Mouse (Mus musculus) forelimb bud, embryonic 11.5 days (tissue): Measurements from ENCODE around the gene Dhx58.

ENCODE experiments used
- DNase-seq: peaks from one replicate; pipeline ENCODE4 v3.0.0-alpha.2; 2012; ENCODE audit warnings: low read depth, low spot score

Dhx58 gene

DNA sequence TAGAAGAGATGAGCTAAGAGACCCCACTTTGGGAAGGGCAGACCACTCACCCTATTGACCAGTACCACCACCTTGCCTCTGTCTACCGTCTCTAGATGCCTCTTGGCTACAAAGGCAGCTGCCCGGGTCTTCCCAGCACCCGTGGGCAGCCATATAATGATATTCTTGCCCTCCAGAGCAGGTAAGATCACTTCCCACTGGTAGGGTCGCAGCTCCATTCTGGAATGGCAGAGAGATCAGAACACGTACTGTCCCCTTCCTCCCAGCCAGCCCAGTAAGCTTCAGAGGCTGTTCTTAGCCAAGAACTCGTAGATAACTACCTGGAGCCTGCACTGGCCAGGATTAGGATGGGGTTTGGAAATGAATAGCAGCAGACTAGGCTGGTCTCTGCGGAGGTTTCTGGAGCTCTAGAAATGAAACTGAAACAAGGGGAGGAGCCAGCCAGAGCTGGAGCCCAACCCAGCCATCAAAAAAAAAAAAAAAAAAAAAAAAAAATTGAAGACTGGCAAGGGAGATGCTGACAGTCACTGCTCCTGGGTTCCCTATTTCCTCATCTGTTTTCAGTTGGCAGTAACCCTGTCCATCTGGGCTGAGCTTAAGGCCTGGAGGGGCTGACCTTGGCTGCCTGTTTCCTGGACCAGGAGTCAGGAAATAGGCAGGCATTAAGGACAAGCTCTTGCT lies at the start of gene Dhx58:
Gene Dhx58, minus strand, starts transcription at position 421 of the 681 bp plus-strand sequence.
- no peak for DNase-seq

GRCm38 (mm10) chr11:100752294-100752693 lies 48.2 kb upstream of the Dhx58 start:
- DNase-seq = no peak

GRCm38 (mm10) chr11:100750127-100750526 lies 46.1 kb upstream of the Dhx58 start:
- DNase-seq = no peak

- DNase-seq = no peak
Measured at GRCm38 (mm10) chr11:100749469-100749868, 45.4 kb upstream of the Dhx58 start.

GRCm38 (mm10) chr11:100748620-100749019 lies 44.5 kb upstream of the Dhx58 start:
- DNase-seq = no peak

DNA sequence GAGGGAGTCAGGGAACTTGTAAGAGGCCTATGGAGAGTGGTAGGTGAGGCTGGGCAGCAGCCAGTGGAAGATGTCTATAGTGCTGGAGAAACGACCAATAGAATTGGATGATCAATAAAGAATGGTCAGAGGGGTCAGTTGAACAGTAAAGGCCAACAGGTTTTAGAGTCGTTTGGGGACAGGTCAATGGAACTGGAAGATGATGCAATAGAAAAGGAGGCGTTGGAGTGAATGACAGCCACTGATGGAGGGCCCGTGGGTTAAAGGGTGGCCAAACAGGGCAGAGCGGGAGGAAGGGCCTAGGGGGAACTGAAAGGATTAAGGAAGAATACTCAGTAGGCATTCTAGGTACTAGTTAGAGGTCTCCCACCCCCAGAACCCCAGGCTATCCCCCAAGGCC lies 43.0 kb upstream of the Dhx58 start:
- no peak for DNase-seq

DNA sequence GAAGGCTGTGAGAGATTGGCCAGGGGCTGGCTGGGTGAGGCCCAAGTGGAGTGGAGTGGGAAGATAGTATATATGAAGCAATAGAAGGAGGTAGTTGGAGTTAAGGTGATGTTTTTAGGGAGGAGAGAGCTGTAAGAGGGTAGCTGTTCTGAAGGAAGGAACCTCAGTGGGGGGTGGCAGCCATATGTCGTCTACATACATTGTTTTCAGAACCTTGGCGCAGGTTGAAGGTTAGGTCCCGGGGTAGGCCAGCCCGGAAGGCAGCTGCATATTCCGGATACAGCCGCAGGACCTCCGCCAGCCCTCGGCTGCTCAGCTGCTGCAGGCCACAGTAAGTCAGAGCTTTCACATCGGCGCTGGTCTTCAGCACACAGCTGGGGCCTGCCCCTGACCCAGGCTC lies 42.5 kb upstream of the Dhx58 start:
- no peak for DNase-seq

GRCm38 (mm10) chr11:100745085-100745484 lies 41.0 kb upstream of the Dhx58 start:
- DNase-seq = peak; percentile 61

DNA sequence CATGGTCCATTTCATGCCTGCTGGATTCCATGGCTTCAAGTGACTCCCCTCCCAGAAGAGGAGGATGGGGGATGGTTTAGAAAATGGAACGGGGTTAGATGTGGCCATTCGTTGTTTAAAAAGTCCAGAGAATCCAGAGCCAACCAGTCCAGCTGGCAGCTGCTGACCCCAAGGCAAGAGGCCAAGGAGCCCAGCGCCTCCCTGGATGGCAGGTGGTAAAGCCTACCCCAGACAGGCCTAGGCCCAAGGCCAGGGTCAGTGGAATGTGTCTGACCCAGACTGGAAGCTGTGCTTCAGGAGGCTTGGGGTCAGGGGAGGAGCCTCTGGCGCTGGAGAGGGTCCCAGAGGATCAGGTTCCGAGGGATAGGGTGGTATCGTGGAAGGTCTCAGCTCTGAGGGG lies 37.3 kb upstream of the Dhx58 start:
- no peak for DNase-seq

DNA sequence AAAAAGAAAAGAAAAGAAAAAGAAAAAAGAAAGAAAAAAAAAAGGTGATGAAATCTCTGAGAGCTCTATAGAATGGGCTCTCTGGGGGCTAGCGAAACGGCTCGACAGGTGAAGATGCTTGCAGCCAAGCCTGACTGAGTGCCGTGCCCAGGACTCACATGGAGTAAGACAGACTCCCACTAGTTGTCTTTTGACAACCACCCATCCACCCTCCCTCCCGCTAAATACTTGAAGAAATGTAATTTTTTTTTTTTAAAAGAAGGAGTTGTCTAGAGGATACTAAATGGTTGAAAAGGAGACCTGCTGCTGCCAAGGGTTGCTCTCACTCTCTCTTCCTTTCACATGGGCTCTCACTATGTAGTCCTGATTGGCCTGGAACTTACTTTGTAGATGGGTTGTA lies 34.7 kb upstream of the Dhx58 start:
- no peak for DNase-seq

DNA sequence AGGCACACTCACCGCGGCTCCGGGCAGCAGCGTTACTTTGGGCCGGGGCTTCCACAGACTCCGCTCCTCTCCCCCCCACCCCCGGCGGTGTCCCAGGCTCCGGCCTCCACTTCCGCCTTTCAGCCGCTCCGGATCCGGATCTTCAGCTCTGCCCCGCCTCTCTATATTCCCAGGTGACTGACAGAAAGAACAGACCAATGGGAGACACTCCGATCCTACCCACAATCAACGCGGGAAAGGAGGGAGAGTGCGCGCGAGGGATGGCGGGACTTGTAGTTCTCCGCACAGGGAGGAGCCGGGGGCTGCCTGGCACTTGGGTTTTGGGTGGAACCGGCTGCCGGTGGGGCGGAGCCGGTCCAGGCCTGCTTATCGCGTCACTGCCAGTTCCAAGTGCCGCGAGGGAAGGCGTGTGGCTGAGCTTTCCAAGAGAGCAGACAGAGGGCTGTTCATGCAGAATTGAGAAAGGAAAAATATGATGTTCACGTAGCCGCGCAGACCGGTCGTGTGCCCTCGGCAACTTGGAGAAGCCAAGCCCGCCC lies 34.1 kb upstream of the Dhx58 start, which contains the start of gene Rab5c:
Gene Rab5c, minus strand, starts transcription at position 150 of the 539 bp plus-strand sequence.
- peak; percentile 99 for DNase-seq

DNA sequence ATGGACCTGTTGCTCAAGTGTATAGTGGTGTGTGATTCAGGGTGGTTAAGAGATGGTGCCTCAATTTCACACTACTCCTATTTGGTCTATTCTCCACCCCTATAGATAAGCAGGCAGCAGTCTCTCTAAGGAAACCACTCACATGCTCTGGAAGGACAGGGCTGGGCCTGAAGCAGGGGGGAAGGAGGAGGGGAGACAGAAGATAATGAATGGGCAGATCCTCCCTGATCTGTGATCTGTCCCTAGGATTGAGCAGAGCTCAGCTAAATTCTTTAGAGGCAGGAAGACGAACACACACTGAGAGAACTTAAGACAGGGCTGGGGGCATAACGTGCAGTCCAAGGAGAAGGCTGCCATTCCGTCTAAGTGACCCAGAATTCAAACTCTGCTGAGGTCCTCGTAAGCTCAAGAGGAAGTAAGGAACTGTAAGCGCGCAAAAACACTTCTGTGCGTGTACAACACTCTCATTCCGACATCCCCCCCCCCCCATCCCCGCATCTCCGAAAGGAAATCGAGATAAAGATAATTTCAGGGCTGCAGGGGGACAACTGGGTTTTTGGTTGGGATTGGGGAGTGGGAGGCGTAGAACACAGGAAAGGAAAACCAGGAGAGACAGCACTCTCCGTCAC lies 33.1 kb upstream of the Dhx58 start:
- DNase-seq = no peak

- no peak for DNase-seq
Measured at GRCm38 (mm10) chr11:100736746-100737080, 32.6 kb upstream of the Dhx58 start.

DNA sequence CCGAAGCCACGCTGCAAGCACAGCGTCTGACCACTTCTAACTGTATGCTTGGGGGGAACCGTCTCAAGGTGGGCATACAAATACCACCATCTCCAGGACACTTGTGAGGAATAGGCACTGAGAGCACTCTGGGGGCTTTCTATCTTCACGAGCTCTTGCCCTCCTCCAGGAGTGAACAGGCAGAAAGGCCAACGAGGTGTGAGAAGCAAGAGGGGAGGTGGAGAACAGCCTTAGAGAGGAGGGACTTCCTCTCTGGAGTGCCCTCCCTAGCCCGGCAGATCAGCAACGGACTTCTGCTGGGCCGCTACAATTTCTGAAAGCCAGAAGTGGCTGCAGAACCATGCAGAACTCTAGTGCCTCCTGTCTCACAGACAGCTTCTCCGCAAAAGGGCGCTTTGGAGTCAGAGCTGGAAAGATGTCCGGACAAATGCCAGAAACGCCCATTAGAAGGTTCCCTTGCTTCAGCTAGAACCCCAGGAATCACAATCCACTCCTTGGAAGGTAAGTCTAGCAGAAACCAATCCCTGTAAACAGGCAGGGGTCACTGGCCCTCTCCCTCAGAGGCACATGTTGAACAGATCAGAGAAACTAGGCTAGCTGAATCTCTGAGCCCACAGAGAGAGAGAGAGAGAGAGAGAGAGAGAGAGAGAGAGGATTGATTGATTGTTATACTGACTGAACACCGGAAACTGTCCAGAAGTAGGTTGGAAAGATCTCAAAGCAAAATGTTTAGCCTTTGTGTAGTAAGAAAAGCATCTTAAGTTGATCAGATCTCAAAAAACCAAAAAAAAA lies 32.1 kb upstream of the Dhx58 start:
- DNase-seq = no peak

DNA sequence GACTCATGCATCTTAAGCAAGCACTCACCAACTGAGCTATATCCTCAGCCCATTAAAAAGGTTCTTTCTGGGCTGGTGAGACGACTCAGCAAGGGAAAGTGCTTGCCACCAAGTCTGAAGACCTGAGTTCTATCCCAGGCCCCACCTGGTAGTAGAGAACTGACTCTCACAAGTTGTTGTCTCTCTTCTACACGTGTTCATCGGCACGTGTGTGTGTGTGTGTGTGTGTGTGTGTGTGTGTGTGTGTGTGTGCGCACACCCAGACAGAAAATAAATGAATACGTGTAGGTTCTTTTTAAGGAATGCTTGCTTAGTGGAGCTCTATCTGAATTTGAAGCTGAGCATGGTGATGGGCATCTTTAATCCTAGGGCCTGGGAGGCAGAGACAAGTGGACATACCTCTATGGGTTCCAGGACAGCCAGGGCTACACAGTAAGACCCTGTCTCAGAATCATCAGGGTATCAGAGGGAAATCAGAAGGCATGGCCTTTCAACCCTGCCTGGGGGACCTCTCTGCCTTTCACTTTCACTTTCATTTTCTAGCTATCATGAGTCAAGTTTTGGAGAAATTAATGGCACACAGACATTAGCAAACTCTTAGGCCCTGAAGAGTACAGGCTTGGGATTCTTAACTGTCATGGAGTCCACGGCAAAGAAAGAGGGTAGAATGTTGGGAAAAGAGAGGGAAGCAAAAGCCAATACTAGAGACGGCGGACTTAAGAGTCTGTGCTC lies 31.2 kb upstream of the Dhx58 start:
- no peak for DNase-seq

- no peak for DNase-seq
Measured at GRCm38 (mm10) chr11:100730477-100731205, 26.6 kb upstream of the Dhx58 start.

GRCm38 (mm10) chr11:100729976-100730375 lies 25.9 kb upstream of the Dhx58 start:
- DNase-seq = no peak

DNA sequence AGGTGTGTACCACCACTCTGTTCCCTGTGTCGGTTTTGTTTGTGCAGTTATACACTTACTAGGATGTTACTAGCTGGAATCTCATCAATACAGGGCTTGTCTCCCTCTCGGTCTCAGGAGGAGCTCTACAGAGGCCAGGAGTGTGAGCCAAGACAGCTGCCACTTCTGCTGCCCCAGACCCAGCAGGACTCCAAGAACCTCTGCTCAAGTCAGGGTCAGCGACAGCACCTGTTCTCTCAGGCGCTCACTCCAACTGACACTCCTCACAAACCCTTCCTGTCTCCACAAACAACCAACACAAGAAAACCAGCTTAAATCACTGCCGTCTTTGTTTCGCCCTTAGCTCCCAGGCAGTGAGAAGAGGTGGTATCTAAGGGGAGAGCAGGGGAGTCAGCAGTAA lies 24.5 kb upstream of the Dhx58 start:
- DNase-seq = no peak

DNA sequence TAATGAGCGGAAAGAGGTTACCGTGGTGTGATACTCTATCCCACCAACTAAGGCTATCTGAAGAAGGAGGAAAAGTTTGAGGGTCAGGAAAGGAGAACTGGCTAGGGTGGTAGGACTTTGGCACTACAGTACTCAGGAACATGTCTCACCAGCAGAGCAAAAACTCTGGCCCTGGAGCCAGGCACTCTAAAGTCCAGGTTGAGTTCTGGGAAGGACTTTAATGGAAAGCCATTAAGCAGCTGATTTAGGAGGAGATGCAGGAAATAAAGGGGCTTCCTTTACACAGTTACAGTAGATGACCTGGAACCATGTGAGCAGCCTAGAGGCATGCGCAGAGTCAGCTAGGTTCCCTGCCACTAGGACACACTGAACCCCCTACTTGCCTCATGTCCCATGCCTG lies 23.1 kb upstream of the Dhx58 start:
- DNase-seq = no peak

DNA sequence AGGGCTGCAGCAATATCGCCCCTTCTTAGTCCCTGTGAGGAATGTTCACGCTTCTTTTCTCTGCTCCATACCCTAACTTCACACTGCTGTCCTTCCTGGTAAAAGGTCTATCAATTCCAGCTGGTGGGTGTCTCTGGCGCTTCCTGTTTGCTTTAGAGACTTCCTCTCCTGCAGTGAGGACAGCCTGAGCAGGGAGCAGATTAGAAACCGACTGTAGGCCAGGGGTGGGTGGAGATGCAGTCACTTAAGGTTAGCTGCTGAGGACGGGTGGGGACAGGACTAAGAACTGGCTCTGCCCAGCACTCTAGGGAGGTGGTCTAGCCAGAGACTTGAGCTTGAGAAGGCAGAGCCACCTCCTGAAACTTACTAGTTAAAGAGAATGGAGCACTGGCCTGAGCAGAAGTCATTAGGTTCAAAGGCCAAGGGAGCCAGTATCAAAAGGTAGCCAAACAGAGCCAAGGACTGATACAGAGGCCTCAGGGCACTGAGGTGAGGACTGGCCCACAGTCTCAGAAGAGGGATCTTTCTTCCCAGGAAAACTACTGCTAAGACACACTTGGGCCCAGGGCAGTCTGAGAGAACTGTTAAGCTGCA lies 20.9 kb upstream of the Dhx58 start:
- DNase-seq = no peak
